Mouse (Mus musculus) myocyte (in vitro differentiated cells): ENCODE results near the gene Dse. TPM values are rescaled to one million over a fixed set of nuclear protein-coding genes. Genes with fewer than 3 reads are reported as not detected.

Experiments
- H3K27me3 ChIP-seq: one replicate; pipeline ENCODE4 v1.6.1; 2011; ENCODE audit not compliant: control insufficient read depth, insufficient read depth, insufficient read length
- H3K36me3 ChIP-seq: one replicate; pipeline ENCODE4 v1.6.1; 2011; ENCODE audit not compliant: control insufficient read depth, insufficient read depth
- H3K4me2 ChIP-seq: one replicate; pipeline ENCODE4 v1.6.1; 2011; ENCODE audit warnings: low read depth, control low read depth
- H3K4me3 ChIP-seq: one replicate; pipeline ENCODE4 v1.5.1; 2011; ENCODE audit warnings: mild to moderate bottlenecking, control low read depth, moderate library complexity
- H3K79me2 ChIP-seq: one replicate; pipeline ENCODE4 v1.6.1; 2011; ENCODE audit not compliant: control insufficient read depth, insufficient read depth
- H3ac ChIP-seq: one replicate; pipeline ENCODE4 v1.6.1; 2011; ENCODE audit not compliant: control insufficient read depth, insufficient read length
- CEBPB ChIP-seq: IDR thresholded peaks from 2 replicates; pipeline ENCODE4 v1.6.1; 2011; ENCODE audit warnings: mild to moderate bottlenecking, moderate library complexity; ENCODE audit not compliant: poor library complexity, insufficient read depth, severe bottlenecking
- E2F4 ChIP-seq: IDR thresholded peaks from one replicate; pipeline ENCODE4 v1.6.1; 2011; ENCODE audit warnings: mild to moderate bottlenecking, control low read depth, moderate library complexity; ENCODE audit not compliant: insufficient read depth
- MAX ChIP-seq: IDR thresholded peaks from one replicate; pipeline ENCODE4 v1.6.1; 2011; ENCODE audit warnings: low read depth, mild to moderate bottlenecking, control low read depth
- MYOD1 ChIP-seq, 3 experiments: IDR thresholded peaks; one replicate each; pipeline ENCODE4 v1.6.1; 2011; ENCODE audit warnings: control low read depth in 2 of 3, low read depth in 2 of 3, mild to moderate bottlenecking in 2 of 3, moderate library complexity in 1 of 3; ENCODE audit not compliant: insufficient read length in 2 of 3, control insufficient read depth in 1 of 3
- MYOG ChIP-seq, 3 experiments: IDR thresholded peaks; one replicate each; pipeline ENCODE4 v1.6.1; 2011; ENCODE audit warnings: control low read depth in 2 of 3, low read depth in 2 of 3, mild to moderate bottlenecking in 2 of 3; ENCODE audit not compliant: insufficient read length in 2 of 3, control insufficient read depth in 1 of 3, insufficient read depth in 1 of 3
- POLR2A ChIP-seq: IDR thresholded peaks from one replicate; pipeline ENCODE4 v1.6.1; 2011; ENCODE audit warnings: low read depth, mild to moderate bottlenecking, control low read depth, moderate library complexity; ENCODE audit not compliant: insufficient read length
- POLR2AphosphoS2 ChIP-seq: IDR thresholded peaks from one replicate; pipeline ENCODE4 v1.6.1; 2011; ENCODE audit warnings: low read depth, control low read depth; ENCODE audit not compliant: insufficient read length
- REST ChIP-seq: IDR thresholded peaks from one replicate; pipeline ENCODE4 v1.6.1; 2011; ENCODE audit warnings: mild to moderate bottlenecking, control low read depth, moderate library complexity; ENCODE audit not compliant: insufficient read depth, insufficient read length
- SRF ChIP-seq: IDR thresholded peaks from one replicate; pipeline ENCODE4 v1.6.1; 2011; ENCODE audit warnings: low read depth; ENCODE audit not compliant: control insufficient read depth, insufficient read length
- TCF12 ChIP-seq: IDR thresholded peaks from one replicate; pipeline ENCODE4 v1.6.1; 2011; ENCODE audit warnings: mild to moderate bottlenecking, control low read depth; ENCODE audit not compliant: poor library complexity, insufficient read depth, severe bottlenecking
- TCF3 ChIP-seq: IDR thresholded peaks from one replicate; pipeline ENCODE4 v1.6.1; 2011; ENCODE audit warnings: low read depth, control low read depth; ENCODE audit not compliant: insufficient read length
- USF1 ChIP-seq: IDR thresholded peaks from one replicate; pipeline ENCODE4 v1.6.1; 2011; ENCODE audit warnings: low read depth, mild to moderate bottlenecking, control low read depth, moderate library complexity
- polyA plus RNA-seq: library from polyadenylated mRNA; unstranded; fragments of >200 nt; fragmentation: generic; extraction: Trizol; gene quantifications from one replicate; pipeline ENCODE4 v1.2.1, GENCODE M21; 2012; ENCODE audit warnings: missing spikeins

Gene Dse
- polyA plus RNA-seq, 1 experiment, result 7.6 TPM

GRCm38 (mm10) chr10:34183731-34184130 is 23.8 kb downstream of the Dse start:
- peaks cover 10% of the 10 kb centered on the region for H3K79me2 ChIP-seq
- H3K4me3 ChIP-seq, result no peak overlapping the region
- no peak overlapping the region for H3ac ChIP-seq
- H3K27me3 ChIP-seq, result no peaks in the 10 kb centered on the region
- TF ChIP-seq REST (no peak), USF1 (no peak), MAX (no peak), POLR2A (no peak), MYOG (IDR thresholded peaks at IDR 0.05; ENCODE audit: control insufficient read depth in 1 of 3, insufficient read depth in 1 of 3, insufficient read length in 2 of 3, low read depth in 2 of 3) (no peak), POLR2AphosphoS2 (no peak), TCF12 (no peak), MYOD1 (IDR thresholded peaks at IDR 0.05; ENCODE audit: control insufficient read depth in 1 of 3, insufficient read length in 2 of 3, low read depth in 2 of 3) (no peak), TCF3 (no peak)
- no peak overlapping the region for H3K4me2 ChIP-seq
- peaks cover 12% of the 10 kb centered on the region for H3K36me3 ChIP-seq

GRCm38 (mm10) chr10:34175870-34176606 is 31.5 kb downstream of the Dse start:
- peaks cover 2% of the 10 kb centered on the region for H3K36me3 ChIP-seq
- H3K79me2 ChIP-seq, result peaks cover 11% of the 10 kb centered on the region
- no peak for TF ChIP-seq E2F4
- TF ChIP-seq SRF, result no peak
- no peak for TF ChIP-seq TCF12
- no peak for TF ChIP-seq POLR2A
- TF ChIP-seq POLR2AphosphoS2, result no peak
- no peak for TF ChIP-seq MYOD1 (IDR thresholded peaks at IDR 0.05; ENCODE audit: control insufficient read depth in 1 of 3, insufficient read length in 2 of 3, low read depth in 2 of 3)
- no peak for TF ChIP-seq MYOG (IDR thresholded peaks at IDR 0.05; ENCODE audit: control insufficient read depth in 1 of 3, insufficient read depth in 1 of 3, insufficient read length in 2 of 3, low read depth in 2 of 3)
- no peak for TF ChIP-seq USF1
- no peak for TF ChIP-seq REST
- TF ChIP-seq MAX, result no peak
- TF ChIP-seq TCF3, result no peak
- TF ChIP-seq CEBPB, result no peak
- no peaks in the 10 kb centered on the region for H3K27me3 ChIP-seq
- no peak overlapping the region for H3K4me2 ChIP-seq
- no peak overlapping the region for H3ac ChIP-seq
- no peak overlapping the region for H3K4me3 ChIP-seq

- no peaks in the 10 kb centered on the region for H3K36me3 ChIP-seq
- no peaks in the 10 kb centered on the region for H3K27me3 ChIP-seq
- no peak overlapping the region for H3K4me3 ChIP-seq
- H3K79me2 ChIP-seq, result peaks cover 11% of the 10 kb centered on the region
- no peak overlapping the region for H3ac ChIP-seq
- no peak overlapping the region for H3K4me2 ChIP-seq
- no peak for TF ChIP-seq TCF12
- TF ChIP-seq E2F4, result no peak
- TF ChIP-seq MYOG (IDR thresholded peaks at IDR 0.05; ENCODE audit: control insufficient read depth in 1 of 3, insufficient read depth in 1 of 3, insufficient read length in 2 of 3, low read depth in 2 of 3), result no peak
- TF ChIP-seq REST, result no peak
- no peak for TF ChIP-seq CEBPB
- no peak for TF ChIP-seq POLR2AphosphoS2
- no peak for TF ChIP-seq USF1
- no peak for TF ChIP-seq SRF
- TF ChIP-seq MYOD1 (IDR thresholded peaks at IDR 0.05; ENCODE audit: control insufficient read depth in 1 of 3, insufficient read length in 2 of 3, low read depth in 2 of 3), result no peak
- no peak for TF ChIP-seq POLR2A
- no peak for TF ChIP-seq TCF3
- no peak for TF ChIP-seq MAX
Observed at GRCm38 (mm10) chr10:34172663-34173282, 34.7 kb downstream of the Dse start.

- Histone ChIP-seq H3K27me3 (no peaks in the 10 kb centered on the region), H3K79me2 (peaks cover 11% of the 10 kb centered on the region), H3ac (no peak overlapping the region), H3K4me3 (no peak overlapping the region), H3K36me3 (no peaks in the 10 kb centered on the region), H3K4me2 (no peak overlapping the region)
- TF ChIP-seq REST, result no peak
- no peak for TF ChIP-seq TCF3
- no peak for TF ChIP-seq SRF
- TF ChIP-seq E2F4, result no peak
- TF ChIP-seq TCF12, result no peak
Observed at GRCm38 (mm10) chr10:34171660-34172059, 35.9 kb downstream of the Dse start.

- Histone ChIP-seq H3K79me2 (peaks cover 11% of the 10 kb centered on the region), H3K4me2 (no peak overlapping the region), H3K27me3 (no peaks in the 10 kb centered on the region), H3K36me3 (no peaks in the 10 kb centered on the region), H3ac (no peak overlapping the region), H3K4me3 (no peak overlapping the region)
- no peak for TF ChIP-seq POLR2AphosphoS2
- TF ChIP-seq E2F4, result no peak
- no peak for TF ChIP-seq MYOG (IDR thresholded peaks at IDR 0.05; ENCODE audit: control insufficient read depth in 1 of 3, insufficient read depth in 1 of 3, insufficient read length in 2 of 3, low read depth in 2 of 3)
- no peak for TF ChIP-seq MYOD1 (IDR thresholded peaks at IDR 0.05; ENCODE audit: control insufficient read depth in 1 of 3, insufficient read length in 2 of 3, low read depth in 2 of 3)
- no peak for TF ChIP-seq MAX
- no peak for TF ChIP-seq USF1
- TF ChIP-seq TCF12, result no peak
- TF ChIP-seq TCF3, result no peak
Observed at GRCm38 (mm10) chr10:34171191-34171590, 36.3 kb downstream of the Dse start.
